Mouse (Mus musculus) kidney, adult 2 months (tissue): ENCODE measurements around the gene Slc25a25. TPM values are rescaled to one million over a fixed set of nuclear protein-coding genes. Genes with fewer than 3 reads are reported as not detected.

Source experiments
- DNase-seq: peaks from one replicate; pipeline ENCODE4 v3.0.0; 2021
- H3K27ac ChIP-seq: fragments of 200-500 bp; 2 replicates; pipeline ENCODE4 v1.5.1; 2012; ENCODE audit warnings: low read depth, low read length, control low read depth, inconsistent platforms; ENCODE audit not compliant: insufficient read depth
- H3K27me3 ChIP-seq: fragments of 200-500 bp; replicated peaks from 2 replicates; pipeline ENCODE4 v1.6.1; 2012; ENCODE audit warnings: mild to moderate bottlenecking, moderate library complexity, low read length, inconsistent platforms; ENCODE audit not compliant: control insufficient read depth, insufficient read depth
- H3K36me3 ChIP-seq: fragments of 200-500 bp; 2 replicates; pipeline ENCODE4 v1.6.1; 2012; ENCODE audit warnings: mild to moderate bottlenecking, moderate library complexity, low read length, inconsistent platforms; ENCODE audit not compliant: control insufficient read depth, insufficient read depth
- H3K4me1 ChIP-seq: fragments of 200-500 bp; 2 replicates; pipeline ENCODE4 v1.6.1; 2011; ENCODE audit warnings: low read length; ENCODE audit not compliant: control insufficient read depth, insufficient read depth
- H3K4me3 ChIP-seq: fragments of 200-500 bp; 2 replicates; pipeline ENCODE4 v1.5.1; 2011; ENCODE audit warnings: mild to moderate bottlenecking, low read depth, low read length, control low read depth; ENCODE audit not compliant: insufficient read depth
- CTCF ChIP-seq: fragments of 200-500 bp; conservative IDR thresholded peaks from 2 replicates; pipeline ENCODE4 v1.5.1; 2011; ENCODE audit warnings: low read depth, mild to moderate bottlenecking, control low read depth, low read length, moderate library complexity, mixed read lengths; ENCODE audit not compliant: insufficient read depth, insufficient read length
- POLR2A ChIP-seq: fragments of 200-500 bp; IDR thresholded peaks from one replicate; pipeline ENCODE4 v1.6.1; 2011; ENCODE audit warnings: low read depth, low read length, control low read depth
- WGBS: fragments of 180-500 bp; shearing (Covaris S2); methylation state at CpG from one replicate; pipeline ENCODE4 v1.1.7; 2018; 5-methylcytosine and 5-hydroxymethylcytosine counted together
- polyA plus RNA-seq: library from polyadenylated mRNA; depleted of rRNA; stranded (reverse); fragments of >200 nt; gene quantifications from 2 replicates; pipeline ENCODE4 v1.2.3, GENCODE M21; 2012

The Slc25a25 gene
- polyA plus RNA-seq, 1 experiment: 25.3 TPM

GRCm38 (mm10) chr2:32449761-32450754 is 1.2 kb downstream of the Slc25a25 start, which contains the start of gene Naif1:
TSS of gene Naif1 (plus strand) at chr2:32450457.
- peaks cover 20% of the 10 kb centered on the region for H3K4me1 ChIP-seq
- H3K27me3 ChIP-seq: no peaks in the 10 kb centered on the region
- no peak for DNase-seq
- no peaks in the 10 kb centered on the region for H3K36me3 ChIP-seq
- WGBS: 80% methylated on average over 15 of the region's 15 CpGs
- no peak for TF ChIP-seq POLR2A
- TF ChIP-seq CTCF: no peak
- H3K27ac ChIP-seq: no peak within 1 kb of the TSS
- peak within 1 kb of the TSS; percentile 63 for H3K4me3 ChIP-seq

GRCm38 (mm10) chr2:32448480-32448879 is 2.8 kb downstream of the Slc25a25 start:
- no peaks in the 10 kb centered on the region for H3K27me3 ChIP-seq
- no peak overlapping the region for H3K27ac ChIP-seq

DNA sequence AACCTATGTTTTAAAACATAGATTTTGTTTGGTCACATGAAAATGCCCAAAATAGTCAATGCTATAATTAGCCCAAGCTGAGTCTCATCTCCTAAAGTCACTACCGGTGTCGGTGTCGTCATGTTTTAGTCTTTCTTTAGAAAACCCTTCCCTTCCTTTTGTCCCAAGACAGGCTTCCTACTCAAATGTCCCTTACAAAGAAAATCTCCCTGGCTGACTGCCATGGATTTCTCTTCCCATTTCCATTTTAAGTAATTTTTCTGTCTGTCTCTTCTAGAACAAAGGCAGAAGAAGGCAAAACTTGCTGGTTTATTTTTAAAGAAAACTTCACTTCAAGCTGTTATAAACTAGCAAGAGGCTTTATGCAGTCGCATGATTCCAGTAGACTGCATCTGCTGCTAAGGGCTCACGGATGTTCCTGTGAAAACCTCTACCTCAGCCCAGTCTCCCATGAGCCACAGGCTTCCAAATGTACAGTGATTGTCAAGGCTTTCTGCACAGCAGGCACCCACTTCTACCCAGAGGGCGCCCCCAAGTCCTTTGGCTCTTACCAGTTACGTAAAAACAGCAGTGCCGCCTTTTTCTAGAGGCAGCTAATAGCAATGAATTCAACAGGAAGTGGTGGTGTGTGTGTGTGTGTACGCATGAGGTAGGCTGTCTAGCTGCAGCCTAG is 3.8 kb downstream of the Slc25a25 start:
- Histone ChIP-seq H3K4me3 (no peak overlapping the region), H3K36me3 (no peaks in the 10 kb centered on the region; the same call in 1 of the 2 replicates), H3K27ac (peak overlapping the region; percentile 33), H3K4me1 (peaks cover 5% of the 10 kb centered on the region), H3K27me3 (no peaks in the 10 kb centered on the region)
- DNase-seq: peak; percentile 64
- 51% methylated on average over 9 of the region's 9 CpGs for WGBS
- no peak for TF ChIP-seq POLR2A
- no peak for TF ChIP-seq CTCF

More at GRCm38 (mm10) chr2:32448480-32448879, 2.8 kb downstream of the Slc25a25 start:
- H3K4me1 ChIP-seq: peaks cover 12% of the 10 kb centered on the region
- no peak for DNase-seq
- TF ChIP-seq CTCF: no peak
- TF ChIP-seq POLR2A: no peak
- no peak overlapping the region for H3K4me3 ChIP-seq
- WGBS: 82% methylated on average over 1 of the region's 1 CpGs
- no peaks in the 10 kb centered on the region; the same call in 1 of the 2 replicates for H3K36me3 ChIP-seq

GRCm38 (mm10) chr2:32445535-32445934 is 5.7 kb downstream of the Slc25a25 start:
- WGBS: 74% methylated on average over 1 of the region's 1 CpGs
- H3K4me1 ChIP-seq: peaks cover 5% of the 10 kb centered on the region; the same call in 1 of the 2 replicates
- H3K36me3 ChIP-seq: no peaks in the 10 kb centered on the region; the same call in 1 of the 2 replicates
- no peaks in the 10 kb centered on the region for H3K27me3 ChIP-seq
- no peak overlapping the region for H3K27ac ChIP-seq
- no peak for TF ChIP-seq POLR2A
- TF ChIP-seq CTCF: no peak
- H3K4me3 ChIP-seq: no peak overlapping the region
- DNase-seq: no peak

DNA sequence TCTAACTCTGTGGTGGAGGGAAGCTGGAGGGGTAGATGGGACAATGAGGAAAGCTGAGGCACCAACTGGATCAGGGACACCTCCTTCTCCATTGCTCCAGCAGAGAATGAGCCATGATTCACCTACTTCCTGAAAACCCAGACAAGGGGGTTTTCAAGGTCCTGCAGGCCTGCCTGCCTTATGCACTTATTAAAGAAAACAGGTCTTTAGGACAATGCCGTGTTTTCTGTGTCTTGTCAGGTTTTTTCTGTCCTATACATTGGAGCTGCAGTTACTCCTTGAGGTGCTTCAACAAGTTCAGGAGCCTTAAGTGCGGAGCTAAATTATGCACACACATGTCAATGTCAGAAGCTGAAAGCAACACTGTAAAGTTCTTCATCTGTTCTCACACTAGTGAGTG is 9.7 kb downstream of the Slc25a25 start:
- TF ChIP-seq CTCF (no peak), POLR2A (no peak)
- WGBS: 84% methylated on average over 2 of the region's 2 CpGs
- DNase-seq: no peak
- H3K27ac ChIP-seq: no peak overlapping the region
- no peak overlapping the region for H3K4me3 ChIP-seq
- peaks cover 15% of the 10 kb centered on the region for H3K4me1 ChIP-seq
- H3K36me3 ChIP-seq: no peaks in the 10 kb centered on the region; the same call in 1 of the 2 replicates
- H3K27me3 ChIP-seq: no peaks in the 10 kb centered on the region

GRCm38 (mm10) chr2:32440632-32441031 is 10.6 kb downstream of the Slc25a25 start:
- DNase-seq: no peak
- TF ChIP-seq POLR2A (no peak), CTCF (no peak)
- no peaks in the 10 kb centered on the region; the same call in 1 of the 2 replicates for H3K36me3 ChIP-seq
- no peak overlapping the region for H3K4me3 ChIP-seq
- H3K27me3 ChIP-seq: no peaks in the 10 kb centered on the region
- 59% methylated on average over 1 of the region's 1 CpGs for WGBS
- peaks cover 15% of the 10 kb centered on the region for H3K4me1 ChIP-seq
- no peak overlapping the region for H3K27ac ChIP-seq
